Mouse (Mus musculus) embryo, embryonic 10.5 days (tissue): ENCODE data around the gene Capg.

Experiments
- DNase-seq: peaks from one replicate; pipeline ENCODE4 v3.0.0-alpha.2; 2015; ENCODE audit warnings: low spot score

The Capg gene

DNA sequence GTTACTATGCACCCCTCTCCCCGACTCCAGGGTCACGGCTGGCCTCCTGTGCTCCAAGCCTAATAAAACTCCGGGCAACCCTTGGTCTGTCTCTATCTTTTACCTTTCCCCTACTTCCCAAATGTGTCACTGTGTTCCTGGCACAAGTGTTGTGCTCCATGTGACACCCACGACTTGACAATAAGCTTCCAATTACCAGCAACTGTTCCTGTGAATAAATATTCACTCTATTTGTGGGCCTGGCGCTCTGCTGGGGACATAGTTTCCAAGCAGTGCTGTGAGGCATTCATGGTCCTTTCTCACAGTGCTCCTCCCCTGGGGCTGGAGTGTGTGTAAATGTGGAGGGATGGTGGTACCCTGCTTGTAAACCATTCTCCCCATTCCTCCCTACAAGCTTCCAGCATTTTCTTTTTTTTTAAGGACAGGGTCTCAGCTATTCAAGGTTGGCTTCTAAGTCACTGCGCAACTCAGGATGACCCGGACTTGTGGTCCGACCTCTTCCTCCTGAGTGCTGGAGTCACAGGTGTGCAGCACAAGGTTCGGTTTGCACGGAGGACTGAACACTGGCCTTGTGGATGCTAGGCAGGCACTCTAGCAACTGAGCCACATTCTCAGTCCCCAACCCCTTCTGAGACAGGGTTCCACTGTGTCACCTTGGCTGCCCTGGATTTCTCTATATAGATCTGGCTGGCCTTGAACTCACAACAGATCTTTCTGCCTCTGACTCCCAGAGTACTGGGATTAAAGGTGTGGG lies 26.6 kb downstream of the Capg start:
- DNase-seq = no peak

GRCm38 (mm10) chr6:72571826-72572225 lies 27.6 kb downstream of the Capg start:
- no peak for DNase-seq

GRCm38 (mm10) chr6:72576041-72576440 lies 31.9 kb downstream of the Capg start:
- no peak for DNase-seq

- DNase-seq = no peak
These were observed 37.6 kb downstream of the Capg start for GRCm38 (mm10) chr6:72581625-72582382.

GRCm38 (mm10) chr6:72583211-72583839 lies 39.1 kb downstream of the Capg start:
- no peak for DNase-seq

GRCm38 (mm10) chr6:72584154-72584553 lies 40.0 kb downstream of the Capg start:
- no peak for DNase-seq

- no peak for DNase-seq
These were observed 42.5 kb downstream of the Capg start for GRCm38 (mm10) chr6:72586701-72587100.

- DNase-seq = no peak
These were observed 44.1 kb downstream of the Capg start for GRCm38 (mm10) chr6:72588307-72588706.

DNA sequence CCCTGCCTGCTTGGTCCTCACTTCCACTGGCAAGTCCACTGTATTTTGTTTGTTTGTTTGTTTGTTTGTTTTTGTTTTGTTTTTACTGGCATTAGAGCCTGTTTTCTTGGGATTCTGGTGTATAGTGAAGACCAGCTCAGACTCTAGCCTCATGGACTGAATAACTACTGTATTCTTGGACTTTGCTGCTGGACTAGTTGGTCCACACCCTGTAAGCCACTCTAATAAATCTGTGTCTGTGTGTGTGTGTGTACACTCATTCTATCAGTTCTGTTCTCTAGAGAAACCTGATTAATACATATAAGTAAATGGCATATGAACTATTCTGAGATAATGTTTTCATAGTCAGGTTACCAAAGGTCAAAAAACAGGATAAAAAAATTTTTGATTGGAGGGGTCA lies 45.9 kb downstream of the Capg start:
- DNase-seq = no peak

GRCm38 (mm10) chr6:72593011-72593803 lies 49.0 kb downstream of the Capg start:
- no peak for DNase-seq

DNA sequence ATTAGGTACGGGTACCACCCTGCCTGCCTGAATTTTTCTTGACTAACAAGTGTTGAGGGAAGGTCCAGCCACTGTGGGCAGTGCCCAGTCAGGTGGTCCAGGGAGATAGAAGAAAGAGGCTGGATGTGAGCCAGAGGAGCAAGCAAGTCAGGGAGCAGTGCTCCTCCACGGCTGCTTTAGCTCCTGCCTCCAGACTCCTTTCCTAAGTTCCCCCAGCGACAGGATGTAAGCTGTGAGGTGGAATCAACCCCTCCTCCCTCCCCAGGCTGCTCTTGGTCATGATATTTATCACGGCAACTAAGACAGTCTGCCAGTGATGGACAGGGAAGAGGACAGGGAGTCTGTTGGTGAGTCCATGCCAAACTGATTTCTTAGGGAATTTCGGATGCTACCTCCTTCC lies 49.7 kb downstream of the Capg start:
- no peak for DNase-seq

DNA sequence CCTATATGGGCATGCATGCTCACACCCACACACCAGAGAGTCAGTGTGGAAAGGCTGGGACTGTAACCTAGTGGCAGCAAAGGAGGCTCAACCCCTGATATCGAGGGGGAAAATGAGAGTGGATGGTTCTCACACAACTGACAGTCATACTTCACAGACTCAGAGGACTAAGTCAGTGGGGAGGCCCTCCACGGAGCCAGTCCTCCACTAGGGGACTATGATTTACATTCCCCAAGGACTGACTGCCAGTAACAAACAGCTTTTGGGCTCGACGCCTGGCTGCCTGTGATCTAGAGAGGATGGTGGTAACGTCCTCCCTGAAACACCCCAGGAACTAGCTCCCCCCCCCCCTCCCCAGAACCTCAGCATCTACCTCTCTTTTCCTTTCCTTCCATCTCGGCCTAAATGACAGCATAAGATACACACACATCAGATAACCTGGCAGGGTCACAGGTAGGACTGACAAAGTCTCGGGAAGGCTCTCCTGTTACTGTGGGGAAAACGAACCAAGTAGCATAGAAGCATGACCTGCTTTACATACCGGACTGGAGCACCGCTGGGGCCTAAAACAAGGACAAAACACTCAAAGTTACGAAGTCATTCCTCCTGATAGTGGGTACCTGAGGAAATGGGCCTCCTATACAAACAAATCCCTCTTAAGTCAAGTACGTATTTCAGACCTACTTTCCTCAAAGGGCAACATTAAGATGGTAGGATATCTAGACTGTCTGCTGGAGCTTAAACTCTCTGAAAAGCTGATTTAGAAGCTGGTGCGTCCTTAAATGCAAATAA lies 53.1 kb downstream of the Capg start:
- no peak for DNase-seq

DNA sequence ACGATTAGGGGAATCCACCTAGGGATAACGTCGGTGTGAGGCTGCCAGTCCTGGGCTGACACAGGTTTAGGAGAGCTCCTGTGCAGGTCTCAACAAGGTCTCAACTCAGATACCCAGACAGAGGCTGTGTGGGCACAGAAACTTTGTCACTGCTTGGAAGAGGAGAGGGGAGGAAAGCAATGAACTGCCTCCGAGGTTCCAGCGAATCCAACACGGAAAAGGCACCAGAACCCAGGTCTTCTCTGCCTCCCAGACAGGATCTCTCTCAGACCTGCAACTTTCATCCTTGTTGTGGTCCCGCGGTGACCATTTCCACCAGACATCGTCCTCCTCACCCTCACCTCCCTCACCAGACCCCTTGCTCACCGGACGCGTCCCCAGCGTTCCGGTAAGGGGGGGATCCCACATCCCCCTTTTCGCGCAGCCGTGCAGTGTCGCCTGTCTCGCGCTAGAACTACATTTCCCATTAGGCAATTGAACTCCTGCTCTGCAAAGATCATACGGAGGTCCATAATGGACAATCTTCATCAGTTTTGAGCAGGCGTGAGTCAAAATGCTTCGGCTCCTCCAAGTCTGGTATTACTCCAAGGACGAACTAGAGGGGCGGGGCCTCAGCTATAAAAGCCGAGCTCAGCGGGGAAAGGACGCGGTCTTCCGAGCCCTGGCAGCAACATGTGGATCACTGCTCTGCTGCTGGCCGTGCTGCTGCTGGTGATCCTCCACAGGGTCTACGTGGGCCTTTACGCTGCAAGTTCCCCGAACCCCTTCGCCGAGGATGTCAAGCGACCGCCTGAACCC lies 54.0 kb downstream of the Capg start, which contains the start of the genes Elmod3 and Retsat:
Gene Elmod3, minus strand, starts transcription at position 458 of the 798 bp plus-strand sequence.
Gene Retsat, plus strand, starts transcription at position 520 of the 798 bp plus-strand sequence.
- peak; percentile 98 for DNase-seq

GRCm38 (mm10) chr6:72598791-72599557 lies 54.8 kb downstream of the Capg start:
- DNase-seq = no peak

GRCm38 (mm10) chr6:72600216-72600615 lies 56.0 kb downstream of the Capg start:
- DNase-seq = no peak

- no peak for DNase-seq
These were observed 56.6 kb downstream of the Capg start for GRCm38 (mm10) chr6:72600771-72601170.

- DNase-seq = peak; percentile 84
These were observed 57.5 kb downstream of the Capg start for GRCm38 (mm10) chr6:72601732-72602131.

DNA sequence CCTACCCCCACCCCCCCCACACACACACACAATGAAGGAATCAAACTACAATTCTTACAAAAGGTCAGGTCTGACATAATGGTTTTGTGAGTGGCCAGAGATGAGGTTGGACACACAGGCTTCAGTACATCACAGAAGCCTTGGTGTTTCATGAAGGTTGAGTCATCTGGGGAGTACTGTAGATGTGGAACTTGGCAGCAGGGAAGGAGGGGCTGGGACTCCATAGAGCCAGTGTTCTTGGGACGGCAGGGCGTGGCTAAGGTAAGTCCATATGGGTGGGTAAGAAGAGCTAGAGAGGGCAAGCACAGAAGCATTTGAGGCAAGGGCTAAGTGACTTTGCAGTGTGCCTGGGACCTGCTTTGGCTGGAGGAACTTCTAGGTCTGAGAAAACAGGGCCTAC lies 59.9 kb downstream of the Capg start:
- no peak for DNase-seq

DNA sequence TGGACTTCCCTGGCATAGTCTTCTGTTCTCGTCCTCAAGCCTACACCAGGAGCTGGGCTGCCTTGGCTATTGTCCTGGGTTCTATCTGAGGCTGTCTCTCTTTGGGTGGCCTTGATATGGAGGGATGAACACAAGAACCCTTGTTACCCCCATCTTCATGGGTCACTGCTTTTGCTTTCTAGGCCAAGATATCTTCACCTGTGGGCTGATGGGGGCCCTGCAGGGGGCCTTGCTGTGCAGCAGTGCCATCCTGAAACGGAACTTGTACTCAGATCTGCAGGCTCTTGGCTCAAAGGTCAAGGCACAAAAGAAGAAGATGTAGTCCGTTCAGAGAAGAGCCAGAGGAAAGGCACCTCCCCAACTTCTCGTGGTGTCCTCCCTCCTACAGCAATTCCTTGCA lies 62.9 kb downstream of the Capg start:
- no peak for DNase-seq

DNA sequence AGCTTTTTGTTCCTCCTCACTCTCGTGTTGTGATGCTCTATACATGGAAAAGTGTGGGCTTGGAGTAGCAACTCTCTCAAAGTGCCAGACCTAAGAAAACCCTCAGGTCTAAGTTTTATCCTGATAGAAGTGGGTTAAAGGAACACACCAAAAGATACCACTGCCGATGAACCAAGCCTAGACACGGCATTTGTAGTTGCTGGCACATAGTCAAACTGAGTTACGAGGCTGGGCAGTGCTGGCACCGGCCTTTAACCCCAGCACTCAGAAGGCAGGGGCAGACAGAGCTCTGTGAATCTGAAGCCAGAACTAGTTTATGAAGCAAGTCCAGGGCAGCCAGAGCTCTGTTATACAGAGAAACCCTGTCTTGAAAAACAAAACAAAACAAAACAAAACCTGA lies 63.5 kb downstream of the Capg start:
- DNase-seq = no peak
